Mouse (Mus musculus): ENCODE results near the gene Srm. TPM values are rescaled to one million over a fixed set of nuclear protein-coding genes. Genes with fewer than 3 reads are reported as not detected.

Srm gene
- 96.7 and 108 TPM in 2 replicates for polyA plus RNA-seq (2012; rRNA removed)

GRCm38 (mm10) chr4:148591171-148591630 lies at the start of gene Srm:
Gene Srm, plus strand, starts transcription at chr4:148591503.
- peak; percentile 99 for DNase-seq (ENCODE audit: low read depth)
- no peak for TF ChIP-seq CTCF (IDR thresholded peaks at IDR 0.05; ENCODE audit: borderline replicate concordance, extremely low read depth, insufficient read depth, insufficient read length)
- peak; percentile 57; the same call in 1 of the 2 replicates for TF ChIP-seq POLR2A (IDR thresholded peaks at IDR 0.05; ENCODE audit: borderline replicate concordance, extremely low read depth, insufficient read depth, insufficient read length, poor library complexity, severe bottlenecking)

- TF ChIP-seq CTCF (IDR thresholded peaks at IDR 0.05; ENCODE audit: borderline replicate concordance, extremely low read depth, insufficient read depth, insufficient read length) (no peak), POLR2A (IDR thresholded peaks at IDR 0.05; ENCODE audit: borderline replicate concordance, extremely low read depth, insufficient read depth, insufficient read length, poor library complexity, severe bottlenecking) (no peak)
These were observed 42.2 kb upstream of the Srm start for GRCm38 (mm10) chr4:148549106-148549505.

GRCm38 (mm10) chr4:148557766-148558165 lies 33.5 kb upstream of the Srm start:
- TF ChIP-seq POLR2A (IDR thresholded peaks at IDR 0.05; ENCODE audit: borderline replicate concordance, extremely low read depth, insufficient read depth, insufficient read length, poor library complexity, severe bottlenecking): no peak
- no peak for TF ChIP-seq CTCF (IDR thresholded peaks at IDR 0.05; ENCODE audit: borderline replicate concordance, extremely low read depth, insufficient read depth, insufficient read length)
- DNase-seq (ENCODE audit: low read depth): no peak

More at GRCm38 (mm10) chr4:148549106-148549505, 42.2 kb upstream of the Srm start:
- DNase-seq (ENCODE audit: low read depth): no peak

- DNase-seq (ENCODE audit: low read depth): peak; percentile 96
- TF ChIP-seq CTCF (IDR thresholded peaks at IDR 0.05; ENCODE audit: borderline replicate concordance, extremely low read depth, insufficient read depth, insufficient read length): no peak
- peak; percentile 34; the same call in 1 of the 2 replicates for TF ChIP-seq POLR2A (IDR thresholded peaks at IDR 0.05; ENCODE audit: borderline replicate concordance, extremely low read depth, insufficient read depth, insufficient read length, poor library complexity, severe bottlenecking)
These were observed 32.9 kb upstream of the Srm start, which contains the start of gene Exosc10 for GRCm38 (mm10) chr4:148558297-148559000. Gene Exosc10, plus strand, starts transcription at chr4:148558429.

DNA sequence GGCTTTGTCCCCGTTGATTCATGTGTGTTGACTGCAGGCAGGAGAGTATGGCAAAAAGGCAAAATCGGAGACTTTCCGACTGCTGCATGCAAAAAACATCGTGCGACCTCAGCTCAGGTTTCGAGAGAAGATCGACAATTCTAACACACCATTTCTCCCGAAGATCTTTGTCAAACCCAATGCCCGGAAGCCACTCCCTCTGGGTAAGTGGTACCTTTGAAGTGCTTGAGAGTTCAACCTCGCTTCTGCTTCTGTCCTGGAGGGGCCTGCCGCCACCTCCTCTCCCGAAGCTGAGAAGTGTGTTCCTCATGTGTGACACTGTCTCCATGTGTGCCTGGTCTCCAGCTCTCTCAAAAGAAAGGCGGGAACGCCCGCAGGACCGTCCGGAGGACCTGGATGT lies 28.6 kb upstream of the Srm start:
- DNase-seq (ENCODE audit: low read depth): no peak
- no peak for TF ChIP-seq POLR2A (IDR thresholded peaks at IDR 0.05; ENCODE audit: borderline replicate concordance, extremely low read depth, insufficient read depth, insufficient read length, poor library complexity, severe bottlenecking)
- no peak for TF ChIP-seq CTCF (IDR thresholded peaks at IDR 0.05; ENCODE audit: borderline replicate concordance, extremely low read depth, insufficient read depth, insufficient read length)

DNA sequence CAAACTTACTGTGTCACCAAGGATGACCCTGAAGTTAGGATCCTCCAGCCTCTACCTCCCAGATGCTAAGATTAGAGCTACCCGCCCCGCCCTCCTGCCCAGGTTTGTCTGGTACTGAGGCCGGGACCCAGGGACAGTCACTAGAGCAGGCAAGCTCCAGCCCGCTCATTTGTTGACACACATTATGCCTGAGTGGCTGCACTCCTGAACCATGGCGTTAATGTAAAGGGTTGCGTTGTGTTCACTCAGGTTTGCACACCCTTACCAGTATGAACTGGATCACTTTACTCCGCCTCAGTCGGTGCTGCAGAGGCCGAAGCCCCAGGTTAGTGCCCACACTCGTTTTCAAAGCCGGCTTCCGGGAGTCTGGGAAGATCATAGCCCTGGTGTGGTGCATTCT lies 27.7 kb upstream of the Srm start:
- TF ChIP-seq CTCF (IDR thresholded peaks at IDR 0.05; ENCODE audit: borderline replicate concordance, extremely low read depth, insufficient read depth, insufficient read length) (no peak), POLR2A (IDR thresholded peaks at IDR 0.05; ENCODE audit: borderline replicate concordance, extremely low read depth, insufficient read depth, insufficient read length, poor library complexity, severe bottlenecking) (no peak)

GRCm38 (mm10) chr4:148570138-148570537 lies 21.2 kb upstream of the Srm start:
- TF ChIP-seq POLR2A (IDR thresholded peaks at IDR 0.05; ENCODE audit: borderline replicate concordance, extremely low read depth, insufficient read depth, insufficient read length, poor library complexity, severe bottlenecking): no peak
- no peak for TF ChIP-seq CTCF (IDR thresholded peaks at IDR 0.05; ENCODE audit: borderline replicate concordance, extremely low read depth, insufficient read depth, insufficient read length)

More for the DNA sequence above, 27.7 kb upstream of the Srm start:
- no peak for DNase-seq (ENCODE audit: low read depth)

DNA sequence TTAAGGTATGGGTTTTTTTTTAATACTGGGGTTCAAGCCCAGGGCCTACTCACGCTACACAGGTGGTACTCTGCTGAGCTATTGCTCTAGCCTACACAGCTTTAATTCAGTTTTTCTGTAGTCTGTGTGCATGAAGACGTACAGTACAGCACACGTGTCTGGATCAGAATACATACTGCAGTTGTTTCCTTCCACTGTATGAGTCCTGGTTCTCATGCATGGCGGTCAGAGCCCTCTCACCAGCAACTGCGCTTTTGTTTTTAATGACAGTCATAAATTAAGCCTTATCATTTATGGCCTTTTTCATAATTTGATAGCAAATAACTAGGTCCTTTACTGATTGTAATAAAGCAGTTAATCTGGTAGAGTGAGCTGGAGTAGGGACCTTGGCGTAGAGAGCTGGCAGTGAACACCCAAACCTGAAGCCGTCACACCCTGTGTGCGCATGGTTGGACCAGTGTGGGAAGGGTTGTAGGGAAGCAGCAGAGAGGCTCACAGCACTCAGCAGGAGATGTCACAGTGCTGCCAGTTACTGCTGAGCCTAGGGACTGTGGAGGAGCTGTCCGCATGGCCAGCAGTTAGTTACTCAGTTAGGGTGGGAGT lies 20.5 kb upstream of the Srm start:
- TF ChIP-seq CTCF (IDR thresholded peaks at IDR 0.05; ENCODE audit: borderline replicate concordance, extremely low read depth, insufficient read depth, insufficient read length): no peak
- no peak for TF ChIP-seq POLR2A (IDR thresholded peaks at IDR 0.05; ENCODE audit: borderline replicate concordance, extremely low read depth, insufficient read depth, insufficient read length, poor library complexity, severe bottlenecking)
- DNase-seq (ENCODE audit: low read depth): no peak

More at GRCm38 (mm10) chr4:148570138-148570537, 21.2 kb upstream of the Srm start:
- no peak for DNase-seq (ENCODE audit: low read depth)

DNA sequence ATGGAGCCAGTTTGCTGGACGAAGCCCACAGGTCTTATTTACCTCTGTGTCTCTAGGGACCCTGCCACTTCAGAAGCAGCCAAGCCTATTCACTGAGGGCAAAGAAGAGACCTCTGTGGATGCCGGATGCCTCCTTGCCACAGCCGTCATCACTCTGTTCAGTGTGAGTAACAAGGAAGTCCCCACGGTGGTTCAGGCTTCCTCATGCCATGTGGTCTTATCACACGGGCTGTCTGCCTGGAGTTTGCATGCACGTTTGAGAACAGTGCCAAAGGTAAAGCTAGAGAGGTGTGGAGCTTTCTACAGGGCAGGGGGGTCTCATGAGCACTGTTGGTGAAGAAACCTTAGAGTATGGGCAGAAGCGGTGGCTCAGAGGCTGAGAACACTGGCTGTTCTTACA lies 18.1 kb upstream of the Srm start:
- TF ChIP-seq POLR2A (IDR thresholded peaks at IDR 0.05; ENCODE audit: borderline replicate concordance, extremely low read depth, insufficient read depth, insufficient read length, poor library complexity, severe bottlenecking): no peak
- no peak for TF ChIP-seq CTCF (IDR thresholded peaks at IDR 0.05; ENCODE audit: borderline replicate concordance, extremely low read depth, insufficient read depth, insufficient read length)
- no peak for DNase-seq (ENCODE audit: low read depth)

DNA sequence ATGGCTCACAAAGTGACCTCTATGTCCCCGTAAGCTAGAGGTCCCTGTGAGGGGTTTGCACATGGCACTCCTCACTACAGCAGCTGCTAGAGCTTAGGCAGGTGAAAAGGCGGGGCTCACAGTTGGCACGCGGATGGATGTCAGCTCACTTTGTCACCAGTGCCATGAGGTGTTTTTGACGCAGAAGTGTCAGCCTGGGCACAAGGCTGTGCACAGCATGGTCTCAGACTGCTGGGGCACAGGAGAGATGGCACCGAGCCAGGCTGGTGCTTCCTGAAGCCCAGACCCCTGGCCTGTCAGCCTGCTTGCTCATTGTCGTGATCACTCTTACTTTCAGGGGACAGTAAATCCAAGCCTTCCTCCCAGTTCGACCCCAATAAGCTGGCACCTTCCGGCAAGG lies 10.5 kb upstream of the Srm start:
- TF ChIP-seq POLR2A (IDR thresholded peaks at IDR 0.05; ENCODE audit: borderline replicate concordance, extremely low read depth, insufficient read depth, insufficient read length, poor library complexity, severe bottlenecking) (no peak), CTCF (IDR thresholded peaks at IDR 0.05; ENCODE audit: borderline replicate concordance, extremely low read depth, insufficient read depth, insufficient read length) (no peak)
- DNase-seq (ENCODE audit: low read depth): no peak

DNA sequence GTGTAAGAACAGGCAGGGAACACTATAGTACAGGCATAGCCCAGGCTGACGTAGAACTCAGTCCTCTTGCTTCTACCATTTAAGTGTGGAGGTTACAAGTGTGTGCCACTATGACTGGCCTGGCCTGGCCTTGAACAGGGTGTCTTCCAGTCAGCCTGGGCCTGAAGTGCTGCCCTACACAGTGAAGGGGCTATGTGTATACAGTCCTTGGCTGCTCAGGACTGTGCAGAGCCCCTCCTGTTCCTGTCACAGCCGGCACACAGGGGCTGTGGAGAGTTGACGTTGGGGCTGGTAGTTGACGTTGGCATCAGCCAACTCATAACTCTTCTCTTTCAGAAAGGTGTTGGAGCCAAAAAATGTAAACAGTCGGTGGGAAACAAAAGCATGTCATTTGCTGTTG lies 9.9 kb upstream of the Srm start:
- TF ChIP-seq POLR2A (IDR thresholded peaks at IDR 0.05; ENCODE audit: borderline replicate concordance, extremely low read depth, insufficient read depth, insufficient read length, poor library complexity, severe bottlenecking) (no peak), CTCF (IDR thresholded peaks at IDR 0.05; ENCODE audit: borderline replicate concordance, extremely low read depth, insufficient read depth, insufficient read length) (no peak)
- no peak for DNase-seq (ENCODE audit: low read depth)
